Mouse (Mus musculus) stomach, postnatal 0 days (tissue): ENCODE data around the gene Rab8b.

Source experiments
- CTCF ChIP-seq: IDR thresholded peaks from 2 replicates; pipeline ENCODE4 v1.5.1; 2016; ENCODE audit warnings: antibody characterized with exemption, low read depth, mild to moderate bottlenecking, moderate library complexity
- EP300 ChIP-seq: optimal IDR thresholded peaks from 2 replicates; pipeline ENCODE3; 2016; ENCODE audit warnings: antibody characterized with exemption

DNA sequence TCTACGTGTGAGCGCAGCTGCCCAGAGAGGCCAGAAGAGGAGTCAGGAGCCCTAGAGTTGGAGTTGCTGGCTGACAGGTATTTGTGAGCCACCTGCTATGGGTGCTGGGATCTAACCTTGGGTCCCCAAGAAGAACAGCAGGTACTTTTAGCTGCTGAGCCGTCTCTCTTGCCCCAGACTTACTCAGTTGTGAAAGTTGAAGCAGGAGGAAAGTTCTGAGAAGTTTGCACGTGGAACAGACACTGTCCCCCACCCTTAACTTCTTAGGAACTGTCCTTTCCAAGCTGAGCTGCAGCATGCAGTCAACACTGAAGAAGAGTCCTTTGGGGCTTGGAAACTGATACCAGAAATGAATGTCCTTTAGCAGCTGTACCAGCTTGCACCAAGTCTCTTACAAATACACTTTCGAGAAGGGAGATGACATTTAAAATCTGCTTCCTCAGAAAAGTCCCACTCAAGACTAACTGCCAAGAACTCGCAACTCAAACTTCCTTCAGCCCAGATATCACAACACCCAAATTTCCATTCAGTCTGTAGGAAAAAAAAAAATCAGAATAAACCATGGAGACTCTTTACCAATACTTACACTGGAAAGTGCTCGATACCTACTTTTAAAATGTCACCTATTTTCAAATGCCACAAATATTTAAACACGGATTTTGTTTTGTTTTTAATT, 2.1 kb downstream of the Rab8b start:
- TF ChIP-seq EP300 (no peak), CTCF (no peak)
